Mouse (Mus musculus): Measurements from ENCODE around the gene Mcam. TPM values are rescaled to one million over a fixed set of nuclear protein-coding genes. Genes with fewer than 3 reads are reported as not detected.

Mcam gene
- total and polyA plus RNA-seq, 3 experiments: 0.15 to 0.88 TPM; not detected in 1

DNA sequence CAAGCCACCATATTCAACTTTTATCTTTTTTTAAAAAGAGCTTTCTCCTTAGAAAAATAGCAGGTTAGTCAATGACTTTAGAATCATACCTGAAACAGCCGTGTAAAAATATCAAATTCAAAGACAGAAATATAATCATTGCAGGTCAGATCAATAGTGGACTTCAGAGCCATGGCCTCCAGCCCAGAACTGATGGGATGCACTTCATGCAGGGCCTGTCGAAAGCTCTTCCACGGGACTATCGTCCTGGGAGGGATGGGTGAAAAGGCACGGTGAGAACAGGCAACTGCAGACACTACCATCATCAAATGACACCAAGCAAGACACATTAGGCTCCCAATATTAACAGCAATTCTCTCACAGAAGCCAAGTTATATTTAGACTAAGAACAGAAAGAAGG, 34.7 kb downstream of the Mcam start:
- DNase-seq (ENCODE audit: low read depth, low spot score): no peak
- Histone ChIP-seq H3K4me1 (ENCODE audit: control insufficient read depth in 1 of 2, insufficient read depth in 2 of 2, low read length in 2 of 2) (no peaks in the 10 kb centered on the region), H3K79me2 (ENCODE audit: control insufficient read depth, insufficient read depth, low read length, poor library complexity) (no peaks in the 10 kb centered on the region), H3K9ac (ENCODE audit: control insufficient read depth, low read depth, low read length, poor library complexity, severe bottlenecking) (no peak overlapping the region), H3K27ac (ENCODE audit: control insufficient read depth, low read depth, low read length) (no peak overlapping the region), H3K9me3 (replicated peaks; ENCODE audit: insufficient read depth, low read length) (no peaks in the 10 kb centered on the region), H3K36me3 (ENCODE audit: control insufficient read depth in 1 of 2, insufficient read depth in 2 of 2, low read length in 2 of 2) (peaks cover 0 to 15% of the 10 kb centered on the region in 2 experiments; a peak in 2 of 4 replicates), H3K4me3 (ENCODE audit: control insufficient read depth in 1 of 2, insufficient read depth in 1 of 2, low read depth in 2 of 2, low read length in 2 of 2) (no peak overlapping the region), H3K27me3 (ENCODE audit: control insufficient read depth in 1 of 2, insufficient read depth in 2 of 2, low read length in 2 of 2) (no peaks in the 10 kb centered on the region)
- TF ChIP-seq MAX (IDR thresholded peaks at IDR 0.05; ENCODE audit: low read length): no peak
- TF ChIP-seq POLR2AphosphoS5 (IDR thresholded peaks at IDR 0.05; ENCODE audit: borderline replicate concordance, low read depth, low read length): no peak

DNA sequence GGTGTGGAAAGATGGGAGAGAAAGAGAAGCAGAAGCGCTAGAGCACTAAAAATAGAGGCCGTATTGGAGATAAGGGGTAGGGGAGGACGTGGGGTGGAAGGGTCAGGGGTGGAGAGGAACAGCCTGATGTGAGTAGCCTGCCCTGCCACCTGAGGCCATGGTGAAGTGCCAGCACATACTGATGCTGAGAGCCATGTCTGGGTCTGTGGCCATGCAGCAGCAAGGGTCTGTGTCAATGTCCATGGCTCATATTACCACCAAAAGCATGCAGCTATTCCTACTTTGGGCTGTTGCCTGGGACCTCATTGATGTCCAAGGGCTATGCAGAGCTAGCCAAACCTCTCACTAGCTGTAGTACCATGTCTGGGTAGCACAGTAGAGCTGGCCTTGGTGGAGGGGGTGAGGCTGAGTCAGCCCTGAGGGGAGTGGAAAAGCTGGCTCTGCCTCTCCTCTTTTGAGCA, 36.5 kb downstream of the Mcam start:
- TF ChIP-seq USF2 (IDR thresholded peaks at IDR 0.05; ENCODE audit: borderline replicate concordance in 1 of 2, insufficient read depth in 1 of 2, low read depth in 1 of 2, low read length in 2 of 2): no peak
- TF ChIP-seq SMC3 (IDR thresholded peaks at IDR 0.05; ENCODE audit: low read depth, low read length): no peak
- TF ChIP-seq MAFK (IDR thresholded peaks at IDR 0.05; ENCODE audit: borderline replicate concordance, low read depth, low read length): no peak
- no peak for TF ChIP-seq SIN3A (IDR thresholded peaks at IDR 0.05; ENCODE audit: low read length)
- TF ChIP-seq GATA1 (IDR thresholded peaks at IDR 0.05; ENCODE audit: low read depth, low read length): no peak
- TF ChIP-seq GABPA (IDR thresholded peaks at IDR 0.05; ENCODE audit: low read depth, low read length): no peak
- no peak for TF ChIP-seq MEF2A (IDR thresholded peaks at IDR 0.05; ENCODE audit: extremely low read depth, insufficient replicate concordance, low read depth, low read length, poor library complexity, severe bottlenecking)
- no peak for TF ChIP-seq POLR2A (IDR thresholded peaks at IDR 0.05; ENCODE audit: control insufficient read depth in 1 of 2, insufficient read depth in 1 of 2, low read depth in 1 of 2, low read length in 2 of 2, poor library complexity in 1 of 2)
- TF ChIP-seq CTCF (IDR thresholded peaks at IDR 0.05 in 2 of 3, conservative IDR thresholded peaks at IDR 0.05 in 1 of 3; ENCODE audit: control insufficient read depth in 1 of 3, insufficient read depth in 1 of 3, low read depth in 2 of 3, low read length in 3 of 3, poor library complexity in 1 of 3, severe bottlenecking in 1 of 3): no peak
- no peak for TF ChIP-seq USF1 (IDR thresholded peaks at IDR 0.05; ENCODE audit: low read depth, low read length)
- no peak for TF ChIP-seq E2F4 (IDR thresholded peaks at IDR 0.05; ENCODE audit: borderline replicate concordance, low read depth, low read length)
- no peak for TF ChIP-seq MXI1 (IDR thresholded peaks at IDR 0.05; ENCODE audit: low read depth, low read length)
- TF ChIP-seq BHLHE40 (IDR thresholded peaks at IDR 0.05; ENCODE audit: borderline replicate concordance, low read depth, low read length): no peak
- TF ChIP-seq NELFE (IDR thresholded peaks at IDR 0.05; ENCODE audit: low read depth, low read length): no peak
- no peak for TF ChIP-seq CHD2 (IDR thresholded peaks at IDR 0.05; ENCODE audit: low read length)
- no peak for TF ChIP-seq EP300 (IDR thresholded peaks at IDR 0.05; ENCODE audit: low read depth in 1 of 2, low read length in 2 of 2)
- no peak for TF ChIP-seq RCOR1 (IDR thresholded peaks at IDR 0.05; ENCODE audit: low read depth, low read length)
- Histone ChIP-seq H3K27ac (ENCODE audit: control insufficient read depth, low read depth, low read length) (no peak overlapping the region), H3K79me2 (ENCODE audit: control insufficient read depth, insufficient read depth, low read length, poor library complexity) (no peaks in the 10 kb centered on the region), H3K4me3 (ENCODE audit: control insufficient read depth in 1 of 2, insufficient read depth in 1 of 2, low read depth in 2 of 2, low read length in 2 of 2) (no peak overlapping the region), H3K9me3 (replicated peaks; ENCODE audit: insufficient read depth, low read length) (no peaks in the 10 kb centered on the region), H3K4me1 (ENCODE audit: control insufficient read depth in 1 of 2, insufficient read depth in 2 of 2, low read length in 2 of 2) (no peaks in the 10 kb centered on the region), H3K36me3 (ENCODE audit: control insufficient read depth in 1 of 2, insufficient read depth in 2 of 2, low read length in 2 of 2) (peaks cover 0 to 18% of the 10 kb centered on the region in 2 experiments; a peak in 2 of 4 replicates), H3K27me3 (ENCODE audit: control insufficient read depth in 1 of 2, insufficient read depth in 2 of 2, low read length in 2 of 2) (no peaks in the 10 kb centered on the region), H3K9ac (ENCODE audit: control insufficient read depth, low read depth, low read length, poor library complexity, severe bottlenecking) (no peak overlapping the region)
- DNase-seq (ENCODE audit: low read depth, low spot score): no peak
